Mouse (Mus musculus): Measurements from ENCODE around the gene Vav2. TPM values are rescaled to one million over a fixed set of nuclear protein-coding genes. Genes with fewer than 3 reads are reported as not detected.

The Vav2 gene
- polyA plus RNA-seq (2015; fragmentation: Nextera tagmentation; extraction: Ambion mirVana) = 11.9 and 13.1 TPM in 2 replicates

- H3K27me3 ChIP-seq (replicated peaks; ENCODE audit: control insufficient read depth, insufficient read depth, low read length) = no peaks in the 10 kb centered on the region
- peak; percentile 89 for ATAC-seq
- H3K4me2 ChIP-seq (ENCODE audit: low read length) = peak within 1 kb of the TSS; percentile 96
- H3K27ac ChIP-seq (ENCODE audit: low read length) = peak within 1 kb of the TSS; percentile 82
- WGBS = under 1% methylated on average over 52 of the region's 58 CpGs
- H3K9ac ChIP-seq (replicated peaks; ENCODE audit: low read depth, low read length) = peak within 1 kb of the TSS; percentile 89
- H3K4me1 ChIP-seq (replicated peaks; ENCODE audit: control insufficient read depth, insufficient read depth, low read length) = peaks cover 40% of the 10 kb centered on the region
- peak within 1 kb of the TSS; percentile 89 for H3K4me3 ChIP-seq (replicated peaks; ENCODE audit: low read length)
- H3K36me3 ChIP-seq (ENCODE audit: control insufficient read depth, insufficient read depth) = no peaks in the 10 kb centered on the region
- H3K9me3 ChIP-seq (ENCODE audit: control insufficient read depth, low read length) = no peaks in the 10 kb centered on the region
Measured at GRCm38 (mm10) chr2:27426855-27427457, at the start of gene Vav2. Vav2 (minus strand) TSS chr2:27427033.

- no peaks in the 10 kb centered on the region for H3K36me3 ChIP-seq (ENCODE audit: control insufficient read depth, insufficient read depth)
- peaks cover 43% of the 10 kb centered on the region for H3K4me1 ChIP-seq (replicated peaks; ENCODE audit: control insufficient read depth, insufficient read depth, low read length)
- H3K4me2 ChIP-seq (ENCODE audit: low read length) = peak overlapping the region; percentile 83
- peak overlapping the region; percentile 95 for H3K27ac ChIP-seq (ENCODE audit: low read length)
- ATAC-seq = peak; percentile 99
- no peaks in the 10 kb centered on the region for H3K9me3 ChIP-seq (ENCODE audit: control insufficient read depth, low read length)
- H3K4me3 ChIP-seq (replicated peaks; ENCODE audit: low read length) = peak overlapping the region; percentile 99
- peak overlapping the region; percentile 95 for H3K9ac ChIP-seq (replicated peaks; ENCODE audit: low read depth, low read length)
- WGBS = under 1% methylated on average over 70 of the region's 96 CpGs
- no peaks in the 10 kb centered on the region for H3K27me3 ChIP-seq (replicated peaks; ENCODE audit: control insufficient read depth, insufficient read depth, low read length)
Measured at GRCm38 (mm10) chr2:27475495-27476302, 48.9 kb upstream of the Vav2 start.

GRCm38 (mm10) chr2:27474621-27475484, 48.0 kb upstream of the Vav2 start:
- Histone ChIP-seq H3K4me3 (replicated peaks; ENCODE audit: low read length) (peak overlapping the region; percentile 99), H3K9ac (replicated peaks; ENCODE audit: low read depth, low read length) (peak overlapping the region; percentile 95), H3K4me2 (ENCODE audit: low read length) (peak overlapping the region; percentile 83), H3K4me1 (replicated peaks; ENCODE audit: control insufficient read depth, insufficient read depth, low read length) (peaks cover 43% of the 10 kb centered on the region), H3K9me3 (ENCODE audit: control insufficient read depth, low read length) (no peaks in the 10 kb centered on the region), H3K36me3 (ENCODE audit: control insufficient read depth, insufficient read depth) (no peaks in the 10 kb centered on the region), H3K27me3 (replicated peaks; ENCODE audit: control insufficient read depth, insufficient read depth, low read length) (no peaks in the 10 kb centered on the region), H3K27ac (ENCODE audit: low read length) (peak overlapping the region; percentile 95)
- WGBS = 0% methylated on average over 79 of the region's 84 CpGs
- peak; percentile 44 for ATAC-seq

GRCm38 (mm10) chr2:27473911-27474310, 47.1 kb upstream of the Vav2 start:
- Histone ChIP-seq H3K27ac (ENCODE audit: low read length) (no peak overlapping the region), H3K27me3 (replicated peaks; ENCODE audit: control insufficient read depth, insufficient read depth, low read length) (no peaks in the 10 kb centered on the region), H3K4me2 (ENCODE audit: low read length) (peak overlapping the region; percentile 83), H3K9ac (replicated peaks; ENCODE audit: low read depth, low read length) (peak overlapping the region; percentile 95), H3K36me3 (ENCODE audit: control insufficient read depth, insufficient read depth) (no peaks in the 10 kb centered on the region; the same call in 1 of the 2 replicates), H3K4me1 (replicated peaks; ENCODE audit: control insufficient read depth, insufficient read depth, low read length) (peaks cover 43% of the 10 kb centered on the region), H3K4me3 (replicated peaks; ENCODE audit: low read length) (peak overlapping the region; percentile 99), H3K9me3 (ENCODE audit: control insufficient read depth, low read length) (no peaks in the 10 kb centered on the region)
- 28% methylated on average over 4 of the region's 4 CpGs for WGBS
- ATAC-seq = no peak

GRCm38 (mm10) chr2:27473061-27473765, 46.4 kb upstream of the Vav2 start:
- no peaks in the 10 kb centered on the region for H3K9me3 ChIP-seq (ENCODE audit: control insufficient read depth, low read length)
- H3K36me3 ChIP-seq (ENCODE audit: control insufficient read depth, insufficient read depth) = no peaks in the 10 kb centered on the region; the same call in 1 of the 2 replicates
- WGBS = 74% methylated on average over 7 of the region's 7 CpGs
- no peak overlapping the region for H3K9ac ChIP-seq (replicated peaks; ENCODE audit: low read depth, low read length)
- H3K4me1 ChIP-seq (replicated peaks; ENCODE audit: control insufficient read depth, insufficient read depth, low read length) = peaks cover 43% of the 10 kb centered on the region
- H3K27ac ChIP-seq (ENCODE audit: low read length) = no peak overlapping the region
- peak overlapping the region; percentile 83 for H3K4me2 ChIP-seq (ENCODE audit: low read length)
- peak overlapping the region; percentile 99 for H3K4me3 ChIP-seq (replicated peaks; ENCODE audit: low read length)
- no peaks in the 10 kb centered on the region for H3K27me3 ChIP-seq (replicated peaks; ENCODE audit: control insufficient read depth, insufficient read depth, low read length)
- no peak for ATAC-seq

GRCm38 (mm10) chr2:27471170-27471584, 44.3 kb upstream of the Vav2 start:
- Histone ChIP-seq H3K36me3 (ENCODE audit: control insufficient read depth, insufficient read depth) (no peaks in the 10 kb centered on the region; the same call in 1 of the 2 replicates), H3K9ac (replicated peaks; ENCODE audit: low read depth, low read length) (no peak overlapping the region), H3K27ac (ENCODE audit: low read length) (no peak overlapping the region), H3K27me3 (replicated peaks; ENCODE audit: control insufficient read depth, insufficient read depth, low read length) (no peaks in the 10 kb centered on the region), H3K4me3 (replicated peaks; ENCODE audit: low read length) (no peak overlapping the region), H3K4me1 (replicated peaks; ENCODE audit: control insufficient read depth, insufficient read depth, low read length) (peaks cover 38% of the 10 kb centered on the region), H3K9me3 (ENCODE audit: control insufficient read depth, low read length) (no peaks in the 10 kb centered on the region), H3K4me2 (ENCODE audit: low read length) (no peak overlapping the region)
- ATAC-seq = no peak

- Histone ChIP-seq H3K36me3 (ENCODE audit: control insufficient read depth, insufficient read depth) (no peaks in the 10 kb centered on the region; the same call in 1 of the 2 replicates), H3K27ac (ENCODE audit: low read length) (no peak overlapping the region), H3K27me3 (replicated peaks; ENCODE audit: control insufficient read depth, insufficient read depth, low read length) (no peaks in the 10 kb centered on the region), H3K4me1 (replicated peaks; ENCODE audit: control insufficient read depth, insufficient read depth, low read length) (peaks cover 38% of the 10 kb centered on the region), H3K4me3 (replicated peaks; ENCODE audit: low read length) (no peak overlapping the region), H3K4me2 (ENCODE audit: low read length) (no peak overlapping the region), H3K9me3 (ENCODE audit: control insufficient read depth, low read length) (no peaks in the 10 kb centered on the region), H3K9ac (replicated peaks; ENCODE audit: low read depth, low read length) (no peak overlapping the region)
- ATAC-seq = no peak
- WGBS = 98% methylated on average over 2 of the region's 2 CpGs
Measured at GRCm38 (mm10) chr2:27470535-27470934, 43.7 kb upstream of the Vav2 start.

GRCm38 (mm10) chr2:27469991-27470355, 43.1 kb upstream of the Vav2 start:
- Histone ChIP-seq H3K4me2 (ENCODE audit: low read length) (no peak overlapping the region), H3K9me3 (ENCODE audit: control insufficient read depth, low read length) (no peaks in the 10 kb centered on the region), H3K4me1 (replicated peaks; ENCODE audit: control insufficient read depth, insufficient read depth, low read length) (peaks cover 38% of the 10 kb centered on the region), H3K36me3 (ENCODE audit: control insufficient read depth, insufficient read depth) (no peaks in the 10 kb centered on the region; the same call in 1 of the 2 replicates), H3K9ac (replicated peaks; ENCODE audit: low read depth, low read length) (no peak overlapping the region), H3K27ac (ENCODE audit: low read length) (no peak overlapping the region), H3K4me3 (replicated peaks; ENCODE audit: low read length) (no peak overlapping the region), H3K27me3 (replicated peaks; ENCODE audit: control insufficient read depth, insufficient read depth, low read length) (no peaks in the 10 kb centered on the region)
- ATAC-seq = no peak
- WGBS = 73% methylated on average over 3 of the region's 3 CpGs

All from forebrain, embryonic 16.5 days (tissue).